Mouse (Mus musculus): Measurements from ENCODE around the gene L3mbtl2.

Gene L3mbtl2

GRCm38 (mm10) chr15:81703094-81703489 lies 39.4 kb downstream of the L3mbtl2 start:
- no peak for DNase-seq (ENCODE audit: low read depth in 2 of 2, low spot score in 2 of 2)

- DNase-seq (ENCODE audit: low read depth in 2 of 2, low spot score in 2 of 2): no peak
These were observed 45.3 kb downstream of the L3mbtl2 start for GRCm38 (mm10) chr15:81708991-81709390.

- no peak for DNase-seq (ENCODE audit: low read depth in 2 of 2, low spot score in 2 of 2)
These were observed 46.0 kb downstream of the L3mbtl2 start for GRCm38 (mm10) chr15:81709686-81710085.

- DNase-seq (ENCODE audit: low read depth in 2 of 2, low spot score in 2 of 2): no peak
These were observed 47.1 kb downstream of the L3mbtl2 start for GRCm38 (mm10) chr15:81710801-81711200.

- DNase-seq (ENCODE audit: low read depth in 2 of 2, low spot score in 2 of 2): no peak
These were observed 50.1 kb downstream of the L3mbtl2 start for GRCm38 (mm10) chr15:81713742-81714141.

GRCm38 (mm10) chr15:81718336-81719138 lies 54.8 kb downstream of the L3mbtl2 start:
- DNase-seq (ENCODE audit: low read depth in 2 of 2, low spot score in 2 of 2): no peak

GRCm38 (mm10) chr15:81719139-81719531 lies 55.4 kb downstream of the L3mbtl2 start:
- no peak for DNase-seq (ENCODE audit: low read depth in 2 of 2, low spot score in 2 of 2)

- no peak for DNase-seq (ENCODE audit: low read depth in 2 of 2, low spot score in 2 of 2)
These were observed 58.7 kb downstream of the L3mbtl2 start for GRCm38 (mm10) chr15:81722361-81722760.

- DNase-seq (ENCODE audit: low read depth in 2 of 2, low spot score in 2 of 2): no peak
These were observed 60.0 kb downstream of the L3mbtl2 start for GRCm38 (mm10) chr15:81723653-81724052.

- DNase-seq (ENCODE audit: low read depth in 2 of 2, low spot score in 2 of 2): no peak
These were observed 62.3 kb downstream of the L3mbtl2 start for GRCm38 (mm10) chr15:81725965-81726364.

GRCm38 (mm10) chr15:81729241-81729791 lies 65.6 kb downstream of the L3mbtl2 start:
- peak in 1 of 2 experiments; percentile 14 for DNase-seq (ENCODE audit: low read depth in 2 of 2, low spot score in 2 of 2)

- peak; percentile 95 to 97 for DNase-seq (ENCODE audit: low read depth in 2 of 2, low spot score in 2 of 2)
These were observed 66.3 kb downstream of the L3mbtl2 start for GRCm38 (mm10) chr15:81729792-81730635.

GRCm38 (mm10) chr15:81735075-81735474 lies 71.4 kb downstream of the L3mbtl2 start:
- DNase-seq (ENCODE audit: low read depth in 2 of 2, low spot score in 2 of 2): no peak

All from CD8-positive naive resting alpha-beta T cell, adult 2 months (primary cell).